Mouse (Mus musculus) brain, embryonic 14.5 days (tissue): ENCODE measurements around the gene Tat. TPM values are rescaled to one million over a fixed set of nuclear protein-coding genes. Genes with fewer than 3 reads are reported as not detected.

Experiments
- DNase-seq: peaks from one replicate; pipeline ENCODE4 v3.0.0-alpha.2; 2011; ENCODE audit warnings: low read depth
- CTCF ChIP-seq: fragments of 200-500 bp; IDR thresholded peaks from 2 replicates; pipeline ENCODE4 v1.5.1; 2012; ENCODE audit warnings: inconsistent platforms, mild to moderate bottlenecking, moderate library complexity, borderline replicate concordance; ENCODE audit not compliant: insufficient read depth, insufficient read length; ENCODE audit errors: extremely low read depth
- POLR2A ChIP-seq: fragments of 200-500 bp; IDR thresholded peaks from 2 replicates; pipeline ENCODE4 v1.6.1; 2012; ENCODE audit warnings: mild to moderate bottlenecking, inconsistent platforms, borderline replicate concordance; ENCODE audit not compliant: poor library complexity, insufficient read depth, insufficient read length, severe bottlenecking; ENCODE audit errors: extremely low read depth
- polyA plus RNA-seq: library from polyadenylated mRNA; depleted of rRNA; stranded (reverse); fragments of >200 nt; gene quantifications from 2 replicates; pipeline ENCODE4 v1.2.3, GENCODE M21; 2012; rRNA removed

The Tat gene
- polyA plus RNA-seq, 1 experiment = 0.08 TPM

DNA sequence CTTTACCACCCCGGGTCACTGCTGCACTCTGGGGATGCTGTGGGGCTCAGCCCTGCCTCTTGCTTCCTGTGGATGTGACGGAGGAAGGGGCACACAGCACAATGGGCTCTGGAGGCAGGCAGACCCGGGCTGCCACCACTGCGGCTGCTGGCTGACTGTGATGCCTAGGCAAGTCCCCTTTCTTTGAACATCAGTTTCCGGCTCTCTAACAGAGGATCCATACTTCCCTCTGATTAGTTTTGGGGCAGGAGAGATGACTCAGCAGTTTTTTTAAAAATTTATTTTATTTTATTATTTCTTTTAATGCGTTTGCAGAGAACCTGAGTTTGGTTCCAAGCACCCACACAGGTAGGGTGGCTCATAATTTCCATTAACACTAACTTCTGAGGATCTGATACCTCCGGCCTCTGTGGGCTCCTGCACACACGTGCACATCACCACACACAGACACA, 18.8 kb downstream of the Tat start:
- TF ChIP-seq CTCF (no peak), POLR2A (no peak)
- no peak for DNase-seq

DNA sequence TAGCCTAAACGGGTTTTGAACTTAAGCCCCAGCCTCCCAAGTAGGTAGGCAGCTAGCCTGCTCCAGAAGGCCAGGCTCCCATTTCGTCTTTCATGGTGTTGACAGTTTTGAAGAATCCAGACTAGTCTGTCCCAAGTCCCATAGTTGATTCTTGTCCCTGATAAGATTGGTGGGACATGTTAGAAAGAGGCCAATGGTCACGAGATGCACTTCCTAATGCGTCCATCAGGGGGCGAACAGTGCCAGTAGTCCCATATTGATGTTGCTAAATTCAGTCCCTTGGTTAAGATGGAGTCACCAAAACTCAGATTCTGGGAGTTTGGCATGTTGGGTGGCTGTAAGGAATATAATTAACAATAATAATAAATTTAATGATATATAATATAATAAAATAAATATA, 20.6 kb downstream of the Tat start:
- TF ChIP-seq POLR2A (no peak), CTCF (peak; percentile 70; the same call in 1 of the 2 replicates)
- peak; percentile 47 for DNase-seq

DNA sequence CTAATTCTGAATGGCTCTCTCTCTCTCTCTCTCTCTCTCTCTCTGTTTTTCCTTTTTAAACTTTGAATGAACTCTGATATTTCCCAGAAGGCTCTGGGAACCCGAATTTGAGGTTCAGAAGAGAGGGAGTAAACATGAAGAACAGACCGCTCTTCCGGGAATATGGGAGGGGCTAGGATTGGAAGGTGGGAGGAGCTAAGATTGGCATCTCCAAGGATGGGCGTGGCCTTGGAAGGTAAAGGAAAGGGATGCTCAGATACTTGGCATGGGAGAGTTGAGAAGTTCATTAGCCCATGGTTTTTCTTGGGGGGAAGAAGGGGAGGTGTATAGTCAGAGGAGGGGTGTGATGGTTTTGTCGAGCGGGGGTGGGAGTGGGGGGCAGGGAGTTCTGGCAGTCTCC, 31.8 kb downstream of the Tat start:
- no peak for DNase-seq
- TF ChIP-seq CTCF = no peak
- no peak for TF ChIP-seq POLR2A

DNA sequence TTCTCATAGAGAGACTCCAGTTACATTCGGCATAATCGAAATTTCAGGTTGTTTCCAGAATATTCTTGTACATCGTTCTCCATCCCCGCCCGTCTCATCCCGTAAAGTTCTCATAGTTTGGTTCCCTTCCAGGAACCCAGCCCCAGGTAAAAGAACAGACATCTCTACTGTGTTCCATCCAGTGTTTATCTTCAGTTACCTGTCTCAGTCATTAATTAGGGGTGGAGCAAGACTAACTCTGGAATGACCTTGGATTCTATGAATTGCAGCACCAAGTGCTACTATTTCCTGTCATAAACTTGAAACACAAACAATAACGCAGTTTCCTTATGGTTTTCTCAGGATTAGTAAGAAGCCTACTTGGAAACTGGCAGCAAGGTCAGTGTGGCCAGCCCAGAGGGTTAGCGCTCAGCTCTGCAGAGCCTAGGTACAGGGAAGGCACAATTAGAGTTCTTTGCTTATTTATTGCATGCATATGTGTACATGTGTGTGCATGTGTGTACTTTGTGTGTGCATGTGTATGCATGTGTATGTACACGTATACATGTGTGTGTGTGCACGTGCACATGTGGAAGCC, 32.6 kb downstream of the Tat start:
- TF ChIP-seq POLR2A (no peak), CTCF (no peak)
- DNase-seq = no peak

DNA sequence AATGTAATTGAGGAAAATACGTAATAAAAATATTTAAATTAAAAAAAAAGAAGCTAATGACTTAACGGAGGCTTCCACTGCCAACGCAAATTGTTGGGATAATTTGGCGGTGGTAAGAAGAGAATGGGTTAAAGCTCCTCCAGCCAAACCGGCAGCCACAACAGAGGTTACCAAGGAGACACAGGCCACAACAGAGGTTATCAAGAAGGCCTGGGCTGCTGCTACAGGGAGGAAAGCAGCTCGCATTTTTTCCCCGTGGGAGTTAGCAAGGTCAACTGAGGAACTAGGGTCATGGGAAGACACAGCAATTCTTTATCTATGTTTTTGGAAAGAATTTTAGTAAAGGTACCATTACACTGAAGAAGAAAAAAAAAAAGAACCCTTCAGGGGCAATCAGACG, 43.5 kb downstream of the Tat start:
- DNase-seq = peak; percentile 44

DNA sequence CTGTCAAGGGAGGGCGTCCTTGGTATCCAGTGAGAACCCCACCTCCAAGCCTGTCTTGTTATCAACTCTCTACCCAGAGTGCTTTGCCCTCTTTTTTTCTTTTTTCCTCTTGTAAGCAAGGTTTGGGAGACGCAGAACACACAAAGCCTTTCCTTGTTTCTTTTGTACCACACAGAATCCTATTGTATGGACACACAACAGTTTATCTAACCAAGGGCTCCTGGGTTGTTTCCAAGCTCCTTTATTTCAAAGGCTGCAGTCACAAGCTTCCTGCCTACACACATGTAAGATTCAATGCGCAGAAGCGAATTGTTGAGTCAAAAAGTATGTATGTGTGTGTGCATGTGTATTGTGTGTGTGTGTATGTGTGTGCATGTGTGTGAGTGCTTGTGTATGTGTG, 44.1 kb downstream of the Tat start:
- TF ChIP-seq POLR2A = no peak
- no peak for TF ChIP-seq CTCF

DNA sequence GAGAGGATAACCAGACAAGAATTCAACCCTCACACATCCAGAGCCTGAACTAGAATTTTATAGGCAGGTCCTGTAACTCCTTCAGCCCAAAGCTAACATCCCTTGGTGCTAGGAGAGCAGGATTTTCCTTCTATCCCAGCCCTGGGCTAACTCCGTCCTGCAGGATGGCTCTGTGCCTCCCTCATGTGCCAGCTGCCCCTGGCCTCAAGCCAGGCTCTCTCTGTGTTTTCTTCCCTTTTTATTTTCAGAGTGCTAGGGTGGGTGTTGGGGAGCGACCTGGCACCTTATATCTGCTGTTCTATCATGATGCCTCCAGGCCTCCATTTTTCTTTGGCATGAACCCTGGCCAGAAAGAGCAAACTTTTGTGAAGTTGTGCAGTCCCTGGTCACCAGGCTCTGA, 45.9 kb downstream of the Tat start:
- DNase-seq = peak; percentile 43
- no peak for TF ChIP-seq CTCF

More for the DNA sequence above, 44.1 kb downstream of the Tat start:
- peak; percentile 29 for DNase-seq

DNA sequence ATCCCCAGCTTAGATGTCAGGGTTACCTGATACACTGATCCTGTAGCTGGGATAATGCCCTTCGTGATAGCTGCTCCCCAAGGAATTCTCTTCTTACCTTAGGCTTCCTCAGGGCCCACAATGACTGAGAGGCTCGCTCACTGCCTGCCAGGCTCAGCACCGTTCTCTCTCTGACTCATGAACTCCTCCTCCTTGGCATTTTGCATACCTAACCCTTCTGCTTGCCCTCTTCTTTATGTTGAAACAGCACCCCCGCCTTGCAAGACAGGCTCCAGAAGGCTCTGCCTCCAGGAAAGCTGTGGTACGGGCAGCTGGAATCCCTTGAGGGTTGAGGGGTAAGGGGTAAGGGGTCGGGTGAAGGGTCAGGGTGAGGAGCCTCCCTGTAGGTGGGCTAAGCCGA, 49.0 kb downstream of the Tat start:
- no peak for DNase-seq
- no peak for TF ChIP-seq CTCF
- TF ChIP-seq POLR2A = no peak

DNA sequence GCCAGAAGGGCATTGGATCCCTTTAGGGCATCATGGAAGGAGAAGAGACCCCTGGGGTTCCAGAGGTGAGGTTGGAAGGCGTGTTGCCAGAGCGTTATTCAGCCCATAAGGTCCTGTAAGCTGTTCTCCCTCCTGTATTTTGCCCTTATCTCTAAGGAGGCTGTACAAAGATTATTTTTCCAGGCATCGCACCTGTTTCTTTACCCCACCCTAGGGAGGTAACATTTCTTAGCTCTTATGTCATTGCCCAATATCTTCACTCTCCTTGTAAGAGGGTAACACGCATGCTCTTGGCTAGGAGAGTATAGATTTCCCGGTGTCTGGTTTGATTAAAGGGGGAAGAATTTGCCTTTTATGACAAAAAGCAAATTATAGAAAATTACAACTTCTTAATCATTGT, 49.4 kb downstream of the Tat start, which contains the start of gene Chst4:
Gene Chst4 (minus strand): TSS at position 82 of the 400 bp plus-strand sequence.
- no peak for DNase-seq
- TF ChIP-seq POLR2A (no peak), CTCF (no peak)

DNA sequence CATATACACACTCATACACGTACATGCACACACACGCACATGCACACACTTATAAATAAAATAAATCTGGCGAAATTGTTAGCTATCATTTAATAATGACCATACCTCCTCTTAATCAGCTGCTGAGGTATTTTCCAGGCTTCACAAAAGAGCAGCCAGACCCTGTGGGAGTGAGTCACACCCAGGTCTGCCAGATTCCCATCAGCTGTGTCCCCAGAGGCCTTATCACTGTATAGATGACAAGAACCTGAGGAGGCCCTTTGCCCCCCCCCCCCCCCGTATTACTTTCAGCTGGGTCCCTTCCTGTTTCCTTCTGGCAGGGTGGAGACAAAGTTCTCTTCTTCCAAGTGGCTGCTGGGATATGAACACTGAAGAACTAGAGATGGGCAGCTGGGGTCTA, 50.3 kb downstream of the Tat start:
- DNase-seq = no peak
- TF ChIP-seq CTCF = no peak
- no peak for TF ChIP-seq POLR2A

Other genes starting within 250 kb of the Tat start
- 81.8 and 100 TPM in 2 replicates for gene Ap1g1, start 211.9 kb upstream of the Tat start, polyA plus RNA-seq
- gene Phlpp2, start 121.9 kb upstream of the Tat start, polyA plus RNA-seq = 14.6 TPM in 2 replicates
- gene Marveld3, start 28.2 kb upstream of the Tat start, polyA plus RNA-seq = 0.77 and 0.79 TPM in 2 replicates
- not detected in 2 replicates for gene Chst4, start 49.3 kb downstream of the Tat start, polyA plus RNA-seq
- 11.9 and 15.0 TPM in 2 replicates for gene Zfp612, start 89.3 kb downstream of the Tat start, polyA plus RNA-seq
- not detected in 2 replicates for gene Gm21964, start 110.8 kb downstream of the Tat start, polyA plus RNA-seq
- not detected in 2 replicates for gene Gm17720, start 112.3 kb downstream of the Tat start, polyA plus RNA-seq
- gene Calb2, start 177.8 kb downstream of the Tat start, polyA plus RNA-seq = 40.6 and 45.5 TPM in 2 replicates
- gene Cmtr2, start 225.2 kb downstream of the Tat start, polyA plus RNA-seq = 13.2 and 13.3 TPM in 2 replicates